Mouse (Mus musculus) large intestine, adult 2 months (tissue): ENCODE results near the gene Reps1. TPM values are rescaled to one million over a fixed set of nuclear protein-coding genes. Genes with fewer than 3 reads are reported as not detected.

ENCODE experiments used
- DNase-seq: peaks from one replicate; pipeline ENCODE4 v3.0.0-alpha.2; 2012; ENCODE audit warnings: low read depth, low spot score
- WGBS: fragments of 180-500 bp; shearing (Covaris S2); methylation state at CpG from one replicate; pipeline ENCODE4 v1.1.7; 2018; 5-methylcytosine and 5-hydroxymethylcytosine counted together
- polyA plus RNA-seq: library from polyadenylated mRNA; depleted of rRNA; stranded (reverse); fragments of >200 nt; gene quantifications from 2 replicates; pipeline ENCODE4 v1.2.3, GENCODE M21; 2012; rRNA removed

Reps1 gene
- 22.1 and 25.5 TPM in 2 replicates for polyA plus RNA-seq

DNA sequence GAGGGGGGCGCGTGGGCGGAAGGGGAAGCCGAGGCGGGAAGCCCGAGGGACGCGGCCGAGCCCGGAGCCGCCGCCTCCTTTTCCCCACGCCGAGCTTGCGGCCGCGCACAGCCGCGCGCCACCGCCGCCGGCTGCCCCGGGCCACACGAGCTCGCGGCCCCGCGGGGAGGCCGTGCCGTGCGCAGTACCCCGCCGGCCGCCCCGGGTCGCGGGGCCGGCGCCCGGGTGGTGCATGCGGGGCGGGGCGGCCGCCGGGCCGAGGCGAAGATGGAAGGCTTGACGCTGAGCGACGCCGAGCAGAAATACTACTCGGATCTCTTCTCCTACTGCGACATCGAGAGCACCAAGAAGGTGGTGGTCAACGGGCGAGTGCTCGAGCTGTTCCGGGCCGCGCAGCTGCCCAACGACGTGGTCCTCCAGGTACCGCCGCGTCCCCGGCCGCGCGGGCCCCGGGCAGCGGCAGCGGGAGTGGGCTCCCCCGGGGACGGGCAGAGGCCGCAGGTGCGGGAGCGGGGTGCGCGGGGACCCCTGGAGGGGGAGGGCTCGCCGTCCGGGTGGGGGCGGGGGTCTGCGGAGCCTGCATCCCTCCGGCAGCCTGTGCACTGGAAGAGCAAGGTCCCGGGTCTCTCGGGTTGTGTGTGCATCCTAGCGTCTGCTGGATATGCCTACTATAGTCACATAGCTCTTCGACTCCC, at the start of gene Reps1:
TSS of gene Reps1 (plus strand) at position 166 of the 695 bp plus-strand sequence.
- no peak for DNase-seq
- WGBS = under 1% methylated on average over 90 of the region's 90 CpGs

DNA sequence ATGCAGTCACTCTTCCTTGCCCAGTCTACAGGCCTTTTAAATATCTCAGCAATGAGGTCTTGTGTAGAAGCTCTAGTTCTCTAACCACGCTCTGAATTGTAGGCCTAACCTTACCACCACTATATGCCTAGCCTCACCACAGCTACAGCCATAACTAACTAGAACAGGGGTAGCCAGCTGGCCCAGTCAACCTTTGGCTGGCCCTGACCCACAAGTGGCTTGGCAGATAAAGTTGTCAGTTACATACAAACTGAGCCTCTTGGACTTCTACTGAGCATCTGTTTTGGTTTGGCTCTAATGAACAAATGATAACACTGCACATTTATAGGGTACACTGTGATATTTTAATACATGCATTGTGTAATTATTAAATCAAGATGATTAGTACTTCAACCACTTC, 48.9 kb upstream of the Reps1 start:
- DNase-seq = no peak
- WGBS = 89% methylated on average over 1 of the region's 1 CpGs

DNA sequence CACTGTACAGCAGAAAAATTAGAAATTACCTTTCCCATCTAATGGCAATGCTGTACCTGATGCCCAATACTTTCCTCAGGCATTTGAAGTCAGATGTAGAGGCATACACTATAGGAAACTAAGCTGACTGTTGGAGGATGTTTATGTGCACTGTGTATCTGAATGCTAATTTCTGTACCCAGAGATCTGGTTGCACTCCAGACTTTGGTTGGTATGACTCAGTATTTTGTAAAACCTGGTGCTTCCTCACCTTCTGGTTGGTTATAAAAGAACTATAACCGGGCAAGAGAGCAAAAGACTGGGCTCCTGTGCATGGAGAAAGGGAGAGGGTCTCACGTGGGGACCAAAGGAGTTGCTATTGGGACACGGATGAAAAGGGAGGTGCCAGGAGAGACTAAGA, 48.4 kb upstream of the Reps1 start:
- 89% methylated on average over 3 of the region's 3 CpGs for WGBS

GRCm38 (mm10) chr10:18008118-18008517, 47.5 kb upstream of the Reps1 start:
- DNase-seq = no peak

More for the DNA sequence above, 48.4 kb upstream of the Reps1 start:
- DNase-seq = no peak

DNA sequence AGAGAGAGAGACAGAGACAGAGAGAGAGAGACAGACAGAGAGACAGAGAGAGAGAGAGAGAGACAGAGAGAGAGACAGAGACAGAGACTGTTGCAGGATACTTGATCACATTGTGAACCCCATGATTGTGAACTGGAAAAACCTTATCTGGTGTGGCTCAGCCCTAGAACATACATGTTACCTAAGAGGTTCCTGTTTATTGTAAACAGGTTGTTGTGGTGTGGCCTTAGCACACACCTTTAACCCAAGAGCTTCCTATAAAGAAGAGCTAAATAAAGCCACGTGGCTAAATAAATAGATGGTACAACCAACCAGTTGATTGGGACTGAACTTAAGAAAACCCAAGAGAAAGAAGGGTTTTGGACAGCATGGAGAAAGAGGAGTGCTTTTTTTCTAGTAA, 45.9 kb upstream of the Reps1 start:
- DNase-seq = no peak
- WGBS = 74% methylated on average over 1 of the region's 1 CpGs

GRCm38 (mm10) chr10:18011761-18012160, 43.9 kb upstream of the Reps1 start:
- WGBS = 79% methylated on average over 5 of the region's 5 CpGs
- DNase-seq = no peak

GRCm38 (mm10) chr10:18020443-18020842, 35.2 kb upstream of the Reps1 start:
- no peak for DNase-seq
- WGBS = 93% methylated on average over 7 of the region's 7 CpGs

GRCm38 (mm10) chr10:18020846-18021245, 34.8 kb upstream of the Reps1 start:
- 64% methylated on average over 1 of the region's 1 CpGs for WGBS
- DNase-seq = no peak

- 31% methylated on average over 14 of the region's 14 CpGs for WGBS
- DNase-seq = no peak
Measured at GRCm38 (mm10) chr10:18021576-18022311, 33.9 kb upstream of the Reps1 start.

- WGBS = under 1% methylated on average over 21 of the region's 21 CpGs
- DNase-seq = peak; percentile 64
Measured at GRCm38 (mm10) chr10:18022312-18022711, 33.3 kb upstream of the Reps1 start.

GRCm38 (mm10) chr10:18022741-18023347, 32.8 kb upstream of the Reps1 start, which contains the start of gene Abracl:
Gene Abracl, minus strand, starts transcription at chr10:18023288.
- under 1% methylated on average over 37 of the region's 37 CpGs for WGBS
- DNase-seq = peak; percentile 59

- 90% methylated on average over 4 of the region's 4 CpGs for WGBS
Measured at GRCm38 (mm10) chr10:18034408-18034807, 21.3 kb upstream of the Reps1 start.

GRCm38 (mm10) chr10:18036849-18037248, 18.8 kb upstream of the Reps1 start:
- WGBS = 39% methylated on average over 5 of the region's 5 CpGs
- DNase-seq = no peak

More at GRCm38 (mm10) chr10:18034408-18034807, 21.3 kb upstream of the Reps1 start:
- no peak for DNase-seq

GRCm38 (mm10) chr10:18046380-18046779, 9.3 kb upstream of the Reps1 start:
- DNase-seq = no peak

DNA sequence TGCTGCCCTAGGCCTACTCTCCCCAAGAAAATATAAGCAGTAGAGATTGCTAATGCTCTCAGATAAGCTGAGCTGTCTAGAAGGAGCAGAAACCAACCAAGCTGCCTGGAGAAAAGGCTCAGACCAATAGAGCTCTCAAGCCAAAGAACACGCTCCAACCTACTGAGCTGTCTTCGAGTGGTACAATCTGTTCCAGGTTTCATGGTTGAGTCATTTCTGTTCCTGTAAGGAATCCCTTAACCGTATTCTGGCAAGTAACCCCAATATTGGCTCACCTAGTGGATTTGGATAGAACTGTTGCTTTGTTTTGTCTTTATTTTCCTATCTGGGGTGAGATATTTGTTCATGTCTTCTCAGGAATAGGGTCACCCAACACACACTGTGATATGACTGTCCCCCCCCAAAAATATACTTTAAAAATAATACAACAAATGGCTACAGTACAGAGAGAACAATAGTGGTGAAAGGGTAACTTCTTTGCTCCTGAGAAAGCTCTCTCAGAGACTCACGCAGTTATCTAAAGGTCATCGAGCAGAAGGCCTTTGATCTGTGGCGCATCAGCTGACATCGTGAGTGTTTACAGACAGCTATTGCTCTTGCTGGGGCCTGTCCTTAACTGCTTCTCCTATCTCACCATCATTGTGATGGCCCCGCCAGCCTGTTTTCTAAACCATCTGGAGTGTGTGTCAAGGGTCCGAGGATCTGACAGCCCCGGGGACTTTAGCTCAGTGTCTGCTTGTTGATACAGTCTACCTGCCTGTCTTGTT, 8.1 kb upstream of the Reps1 start:
- 62% methylated on average over 10 of the region's 10 CpGs for WGBS
- no peak for DNase-seq

DNA sequence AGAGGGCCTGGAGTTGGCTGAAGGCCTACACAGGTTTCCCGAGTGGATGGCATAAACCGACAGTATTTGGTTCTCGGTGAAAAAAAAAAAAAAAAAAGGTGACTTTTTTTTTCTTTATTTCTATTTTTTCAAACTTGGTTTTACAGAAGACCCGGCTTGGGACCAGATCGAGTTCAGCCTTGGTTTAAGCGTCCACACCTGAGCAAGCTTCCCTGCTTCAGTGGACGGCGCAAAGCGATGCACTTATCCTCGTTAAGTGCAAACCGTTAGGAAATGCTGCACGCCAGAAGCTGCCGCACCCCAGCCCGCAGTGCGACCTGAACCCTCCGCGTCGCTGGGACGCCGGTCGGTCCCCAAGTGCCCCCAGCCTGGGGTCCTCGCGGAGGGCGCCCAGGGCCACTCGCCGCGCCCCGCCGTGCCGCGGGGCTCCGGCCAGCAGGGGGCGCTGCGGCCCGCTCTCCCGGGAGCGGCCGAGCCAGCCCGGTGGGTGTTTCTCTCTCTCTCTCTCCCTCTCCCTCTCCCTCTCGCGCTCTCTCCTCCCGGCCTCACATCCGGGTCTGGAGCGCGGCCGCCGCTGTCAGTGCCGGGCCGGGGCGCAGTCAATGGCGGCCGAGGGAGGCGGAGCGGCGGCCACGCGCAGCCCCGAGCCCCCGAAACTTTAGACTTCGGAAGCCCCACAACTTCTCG, 509 bp upstream of the Reps1 start:
- WGBS = 3% methylated on average over 61 of the region's 61 CpGs
- DNase-seq = peak; percentile 38

- no peak for DNase-seq
- WGBS = 1% methylated on average over 8 of the region's 8 CpGs
Measured at GRCm38 (mm10) chr10:18056391-18056745, 707 bp downstream of the Reps1 start.

- no peak for DNase-seq
- WGBS = 92% methylated on average over 9 of the region's 9 CpGs
Measured at GRCm38 (mm10) chr10:18058681-18059338, 3.1 kb downstream of the Reps1 start.

GRCm38 (mm10) chr10:18059807-18060206, 4.1 kb downstream of the Reps1 start:
- 83% methylated on average over 13 of the region's 13 CpGs for WGBS
- no peak for DNase-seq
